Mouse (Mus musculus) heart, embryonic 11.5 days (tissue): ENCODE results near the gene Fbxl8. TPM values are rescaled to one million over a fixed set of nuclear protein-coding genes. Genes with fewer than 3 reads are reported as not detected.

Source experiments
- microRNA counts: library from miRNA; unstranded; fragments of <30 nt; microRNA quantifications from one replicate; lab custom pipeline; 2015
- microRNA-seq: library from miRNA; unstranded; fragments of <30 nt; microRNA quantifications from one replicate; pipeline ENCODE4, GENCODE M21; 2016; ENCODE audit warnings: borderline number of aligned reads
- polyA plus RNA-seq: library from polyadenylated mRNA; unstranded; fragments of >200 nt; fragmentation: Nextera tagmentation; extraction: Ambion mirVana; gene quantifications from 2 replicates; pipeline ENCODE4 v1.2.1, GENCODE M21; 2014

The Fbxl8 gene
- polyA plus RNA-seq, 1 experiment from 2014 or later: 2.8 TPM

MicroRNA genes within 50 kb of the gene (microRNA counts, 519-probe panel; counts per million panel counts)
- 3,759 counts per million, percentile 22 among the panel's probes with 10 or more counts for microRNA mmu-miR-328 (lab: Ali Mortazavi, UCI)

Small RNAs within 50 kb of the gene (microRNA-seq; reads per million reads assigned to microRNA genes)
- gene Gm27320 (not detected), gene Mir328 (289 reads per million, percentile 74 among the genes with 10 or more reads in this experiment)

Other genes with a start within 250 kb of the Fbxl8 start
- gene Ces3a, start 216.0 kb upstream of the Fbxl8 start, polyA plus RNA-seq: not detected in 2 replicates
- not detected in 2 replicates for gene Ces3b, start 180.9 kb upstream of the Fbxl8 start, polyA plus RNA-seq
- not detected in 2 replicates for gene Ces4a, start 132.8 kb upstream of the Fbxl8 start, polyA plus RNA-seq
- gene Cbfb, start 94.0 kb upstream of the Fbxl8 start, polyA plus RNA-seq: 57.2 and 61.2 TPM in 2 replicates
- 20.9 and 21.6 TPM in 2 replicates for gene D230025D16Rik, start 39.5 kb upstream of the Fbxl8 start, polyA plus RNA-seq
- 8.6 and 10.0 TPM in 2 replicates for gene B3gnt9, start 9.5 kb upstream of the Fbxl8 start, polyA plus RNA-seq
- 14.3 and 17.0 TPM in 2 replicates for gene Tradd, start within 50 bp of the Fbxl8 start, polyA plus RNA-seq
- not detected in 2 replicates for gene Hsf4, start 5.2 kb downstream of the Fbxl8 start, polyA plus RNA-seq
- gene Nol3, start 11.5 kb downstream of the Fbxl8 start, polyA plus RNA-seq: 1.8 and 2.0 TPM in 2 replicates
- gene 4931428F04Rik, start 25.2 kb downstream of the Fbxl8 start, polyA plus RNA-seq: 4.5 and 6.7 TPM in 2 replicates
- gene Exoc3l, start 31.5 kb downstream of the Fbxl8 start, polyA plus RNA-seq: 10.8 and 15.0 TPM in 2 replicates
- 70.7 and 81.9 TPM in 2 replicates for gene E2f4, start 33.0 kb downstream of the Fbxl8 start, polyA plus RNA-seq
- 2.9 and 4.2 TPM in 2 replicates for gene Elmo3, start 41.0 kb downstream of the Fbxl8 start, polyA plus RNA-seq
- 1.3 and 1.7 TPM in 2 replicates for gene Lrrc29, start 61.6 kb downstream of the Fbxl8 start, polyA plus RNA-seq
- 83.5 and 88.7 TPM in 2 replicates for gene Tmem208, start 61.7 kb downstream of the Fbxl8 start, polyA plus RNA-seq
- 2.8 and 3.1 TPM in 2 replicates for gene Fhod1, start 83.3 kb downstream of the Fbxl8 start, polyA plus RNA-seq
- 1.5 and 2.1 TPM in 2 replicates for gene Slc9a5, start 84.2 kb downstream of the Fbxl8 start, polyA plus RNA-seq
- gene Plekhg4, start 108.6 kb downstream of the Fbxl8 start, polyA plus RNA-seq: 0.11 TPM in 1 of 2 replicates, not detected in the other
- gene Kctd19, start 148.9 kb downstream of the Fbxl8 start, polyA plus RNA-seq: not detected in 2 replicates
- not detected in 2 replicates for gene Lrrc36, start 148.9 kb downstream of the Fbxl8 start, polyA plus RNA-seq
- 21.0 and 21.1 TPM in 2 replicates for gene Tppp3, start 206.9 kb downstream of the Fbxl8 start, polyA plus RNA-seq
- gene Zdhhc1, start 232.3 kb downstream of the Fbxl8 start, polyA plus RNA-seq: 15.0 and 17.1 TPM in 2 replicates